Mouse (Mus musculus) kidney, adult 11 months (tissue): ENCODE measurements around the gene Parp3.

Source experiments
- DNase-seq: peaks from one replicate; pipeline ENCODE4 v3.0.0; 2022

The Parp3 gene

GRCm38 (mm10) chr9:106456325-106457162 is 20.2 kb downstream of the Parp3 start:
- no peak for DNase-seq

- DNase-seq = no peak
Observed at GRCm38 (mm10) chr9:106454888-106455681, 21.7 kb downstream of the Parp3 start.

GRCm38 (mm10) chr9:106454071-106454761 is 22.5 kb downstream of the Parp3 start:
- DNase-seq = no peak

GRCm38 (mm10) chr9:106453271-106454070 is 23.3 kb downstream of the Parp3 start, which contains the start of gene Pcbp4:
Gene Pcbp4, plus strand, starts transcription at chr9:106453291.
- peak; percentile 90 for DNase-seq

- DNase-seq = peak; percentile 82
Observed at GRCm38 (mm10) chr9:106452821-106453220, 23.9 kb downstream of the Parp3 start.

- DNase-seq = no peak
Observed at GRCm38 (mm10) chr9:106452351-106452750, 24.4 kb downstream of the Parp3 start.

- DNase-seq = no peak
Observed at GRCm38 (mm10) chr9:106451899-106452298, 24.9 kb downstream of the Parp3 start.

- DNase-seq = no peak
Observed at GRCm38 (mm10) chr9:106451298-106451697, 25.5 kb downstream of the Parp3 start.

- peak; percentile 84 for DNase-seq
Observed at GRCm38 (mm10) chr9:106450661-106451060, 26.1 kb downstream of the Parp3 start.

- no peak for DNase-seq
Observed at GRCm38 (mm10) chr9:106449947-106450346, 26.8 kb downstream of the Parp3 start.

- DNase-seq = peak; percentile 82
Observed at GRCm38 (mm10) chr9:106448498-106449031, 28.2 kb downstream of the Parp3 start.

- no peak for DNase-seq
Observed at GRCm38 (mm10) chr9:106447951-106448350, 28.8 kb downstream of the Parp3 start.

- DNase-seq = peak; percentile 98
Observed at GRCm38 (mm10) chr9:106447348-106447747, 29.4 kb downstream of the Parp3 start, which contains the start of the genes Abhd14b and Abhd14a. Gene Abhd14b, plus strand, starts transcription at chr9:106447459. Gene Abhd14a, minus strand, starts transcription at chr9:106447678.

- peak; percentile 84 for DNase-seq
Observed at GRCm38 (mm10) chr9:106444836-106445235, 31.9 kb downstream of the Parp3 start.

- DNase-seq = no peak
Observed at GRCm38 (mm10) chr9:106442680-106443079, 34.1 kb downstream of the Parp3 start.

GRCm38 (mm10) chr9:106436566-106436965 is 40.2 kb downstream of the Parp3 start:
- DNase-seq = no peak

- DNase-seq = no peak
Observed at GRCm38 (mm10) chr9:106433389-106433788, 43.4 kb downstream of the Parp3 start.

- no peak for DNase-seq
Observed at GRCm38 (mm10) chr9:106430015-106430264, 46.8 kb downstream of the Parp3 start.

- DNase-seq = peak; percentile 92
Observed at GRCm38 (mm10) chr9:106429221-106430014, 47.3 kb downstream of the Parp3 start, which contains the start of gene Rpl29. Gene Rpl29, plus strand, starts transcription at chr9:106429454.

- DNase-seq = no peak
Observed at GRCm38 (mm10) chr9:106428719-106429220, 48.0 kb downstream of the Parp3 start.

GRCm38 (mm10) chr9:106421865-106422160 is 54.9 kb downstream of the Parp3 start:
- peak; percentile 81 for DNase-seq
